Mouse (Mus musculus) G1E (cell line): ENCODE measurements around the gene Fam168b. TPM values are rescaled to one million over a fixed set of nuclear protein-coding genes. Genes with fewer than 3 reads are reported as not detected.

Experiments used
- ATAC-seq: 2 replicates; pipeline ENCODE4 v1.8.0; 2016; ENCODE audit warnings: mild to moderate bottlenecking; ENCODE audit not compliant: insufficient number of reproducible peaks, poor library complexity, low FRiP score, severe bottlenecking; ENCODE audit errors: extremely low read depth
- DNase-seq: peaks from one replicate; pipeline ENCODE4 v3.0.0; 2012; ENCODE audit warnings: low spot score
- H3K27me3 ChIP-seq: 2 replicates; pipeline ENCODE4 v1.6.1; 2012; ENCODE audit warnings: mild to moderate bottlenecking, low read length, inconsistent platforms; ENCODE audit not compliant: insufficient read depth
- H3K36me3 ChIP-seq: replicated peaks from 2 replicates; pipeline ENCODE3; 2012; ENCODE audit warnings: mild to moderate bottlenecking, inconsistent platforms
- H3K4me1 ChIP-seq: 2 replicates; pipeline ENCODE4 v1.6.1; 2012; ENCODE audit warnings: low read depth, low read length, inconsistent platforms, mixed read lengths; ENCODE audit not compliant: insufficient read depth
- H3K4me3 ChIP-seq: 2 replicates; pipeline ENCODE4 v1.5.1; 2012; ENCODE audit warnings: low read depth, mild to moderate bottlenecking, inconsistent platforms, low read length, moderate library complexity, mixed read lengths
- H3K9me3 ChIP-seq: replicated peaks from 2 replicates; pipeline ENCODE4 v1.6.1; 2012; ENCODE audit warnings: inconsistent platforms
- CTCF ChIP-seq: IDR thresholded peaks from 2 replicates; pipeline ENCODE4 v1.5.1; 2012; ENCODE audit warnings: low read depth, low read length, inconsistent platforms, mixed read lengths
- GATA1 ChIP-seq: IDR thresholded peaks from 2 replicates; pipeline ENCODE4 v1.6.1; 2012; ENCODE audit warnings: borderline replicate concordance, low read length, inconsistent platforms, mixed read lengths
- GATA2 ChIP-seq: IDR thresholded peaks from 2 replicates; pipeline ENCODE4 v1.6.1; 2012; ENCODE audit warnings: low read depth, low read length, inconsistent platforms, borderline replicate concordance
- POLR2AphosphoS5 ChIP-seq: IDR thresholded peaks from 2 replicates; pipeline ENCODE4 v1.6.1; 2012; ENCODE audit warnings: low read depth, low read length, inconsistent platforms; ENCODE audit not compliant: insufficient replicate concordance
- TAL1 ChIP-seq: conservative IDR thresholded peaks from 2 replicates; pipeline ENCODE4 v1.6.1; 2012; ENCODE audit warnings: low read depth, low read length, inconsistent platforms, mixed read lengths
- polyA plus RNA-seq: library from polyadenylated mRNA; stranded (reverse); fragments of >175 nt; gene quantifications from 2 replicates; pipeline ENCODE4 v1.2.3, GENCODE M21; 2012
- total RNA-seq, 2 experiments: library from RNA; stranded (forward) in 1 of 2; stranded (reverse) in 1 of 2; fragments of 200-1000 nt in 1 of 2; fragments of >200 nt in 1 of 2; fragmentation: Nextera tagmentation in 1 of 2; gene quantifications; 2 replicates each; pipeline ENCODE4 v1.2.3; 2014 to 2017

The Fam168b gene
- total and polyA plus RNA-seq, 3 experiments, result 75.1 to 401 (median 95.3) TPM

DNA sequence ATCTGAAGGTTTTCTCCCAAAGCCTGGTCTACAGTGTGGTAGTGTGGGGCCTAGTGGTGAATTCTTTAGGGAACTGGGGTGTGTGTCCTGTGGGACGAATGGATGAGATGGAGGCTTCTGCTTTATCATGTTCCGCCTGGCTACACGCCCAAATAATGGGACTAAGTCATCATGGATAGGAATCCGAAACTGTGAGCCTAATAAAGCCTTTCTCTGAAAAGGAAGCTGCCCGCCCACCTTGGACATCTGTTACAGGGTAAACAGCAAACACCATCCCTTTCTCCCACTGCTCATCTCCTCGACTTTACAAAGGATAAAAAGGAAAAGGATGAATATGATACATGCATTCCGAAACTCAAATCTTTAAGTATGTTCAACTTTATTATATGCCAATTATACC is 20.9 kb downstream of the Fam168b start:
- no peak for ATAC-seq
- DNase-seq, result no peak
- no peaks in the 10 kb centered on the region for H3K27me3 ChIP-seq
- no peak for TF ChIP-seq GATA2
- no peak for TF ChIP-seq GATA1
- no peak for TF ChIP-seq POLR2AphosphoS5
- no peak for TF ChIP-seq TAL1
- TF ChIP-seq CTCF, result no peak
- no peak overlapping the region for H3K4me3 ChIP-seq
- peaks cover 99% of the 10 kb centered on the region for H3K36me3 ChIP-seq
- no peaks in the 10 kb centered on the region for H3K4me1 ChIP-seq
- no peaks in the 10 kb centered on the region for H3K9me3 ChIP-seq

DNA sequence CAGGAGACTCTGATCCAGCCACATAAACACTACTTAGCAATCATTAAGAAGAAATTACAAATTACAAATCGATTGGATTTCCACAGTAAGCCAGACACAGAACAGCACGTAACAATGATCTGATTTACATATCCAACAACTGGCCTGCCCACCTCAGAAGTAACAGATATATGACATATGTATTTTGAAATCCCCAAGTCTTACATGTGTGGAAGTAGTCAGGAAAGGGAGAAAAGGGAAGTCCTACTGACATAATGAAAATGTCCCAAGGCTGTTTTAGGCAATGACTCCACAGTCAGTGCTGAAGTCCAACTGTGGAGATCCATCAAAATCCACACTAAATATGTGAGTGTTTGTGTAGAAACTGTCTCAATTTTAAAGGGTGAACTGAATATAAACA is 21.5 kb downstream of the Fam168b start:
- no peak overlapping the region for H3K4me3 ChIP-seq
- no peak for DNase-seq
- ATAC-seq, result no peak
- no peaks in the 10 kb centered on the region for H3K9me3 ChIP-seq
- H3K4me1 ChIP-seq, result no peaks in the 10 kb centered on the region
- H3K27me3 ChIP-seq, result no peaks in the 10 kb centered on the region
- H3K36me3 ChIP-seq, result peaks cover 99% of the 10 kb centered on the region
- TF ChIP-seq GATA2, result no peak
- TF ChIP-seq CTCF, result no peak
- no peak for TF ChIP-seq GATA1
- no peak for TF ChIP-seq POLR2AphosphoS5
- no peak for TF ChIP-seq TAL1

DNA sequence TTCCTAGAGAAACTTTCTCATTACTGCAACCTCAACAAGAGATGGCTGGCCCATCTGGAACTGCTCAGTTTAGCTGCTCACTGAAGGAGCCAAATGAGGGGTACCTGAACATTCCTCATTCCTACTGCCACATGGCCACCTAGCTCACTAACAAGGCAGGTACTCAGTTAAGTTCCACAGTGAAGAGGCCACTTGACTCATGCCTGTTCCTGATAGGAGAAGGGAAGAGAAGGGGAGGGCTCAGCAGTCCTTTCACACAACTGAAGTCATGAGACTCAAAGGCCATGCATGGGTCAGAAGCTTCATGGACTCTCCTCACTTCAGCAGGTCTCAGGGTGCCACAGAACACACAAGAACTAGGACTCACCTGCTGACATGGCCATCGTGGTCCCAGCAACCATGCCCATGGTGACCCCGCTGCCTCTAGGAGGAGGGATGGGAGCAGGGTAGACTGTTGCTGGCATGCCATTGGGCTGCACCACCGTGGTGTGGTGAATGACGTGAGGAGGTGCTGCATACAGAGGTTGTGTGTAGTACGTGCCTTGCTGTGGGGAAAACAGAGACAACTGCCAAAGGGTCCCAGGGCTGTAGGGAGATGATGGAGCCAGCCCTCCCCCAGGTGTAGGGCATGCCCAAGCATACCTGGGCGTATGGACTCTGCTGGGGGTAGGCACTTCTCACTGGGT is 23.5 kb downstream of the Fam168b start:
- DNase-seq, result no peak
- Histone ChIP-seq H3K9me3 (no peaks in the 10 kb centered on the region), H3K4me1 (no peaks in the 10 kb centered on the region), H3K36me3 (peaks cover 99% of the 10 kb centered on the region), H3K4me3 (no peak overlapping the region), H3K27me3 (no peaks in the 10 kb centered on the region)
- ATAC-seq, result no peak
- TF ChIP-seq POLR2AphosphoS5 (no peak; the same call in 1 of the 2 replicates), CTCF (no peak), GATA2 (no peak), TAL1 (no peak), GATA1 (no peak)

DNA sequence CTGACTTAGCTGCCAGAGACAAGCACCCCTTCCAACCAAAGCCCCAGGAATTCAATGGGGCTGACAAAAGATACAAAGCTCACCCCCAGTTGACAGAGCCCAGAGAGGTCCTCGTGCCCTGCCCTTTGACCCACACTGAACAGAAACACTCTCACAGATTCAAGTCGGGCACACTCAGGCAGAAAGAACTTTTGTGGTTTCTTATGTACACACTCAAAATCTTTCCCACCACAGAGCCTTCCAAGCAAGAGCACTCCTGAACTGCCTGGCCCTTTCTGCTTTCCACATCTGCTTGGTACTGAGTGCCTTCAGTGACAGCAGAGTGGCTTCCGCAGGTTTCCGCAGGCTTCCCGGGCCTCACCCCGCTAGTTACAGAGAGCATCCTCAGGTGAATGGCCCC is 27.0 kb downstream of the Fam168b start:
- H3K27me3 ChIP-seq, result no peaks in the 10 kb centered on the region
- ATAC-seq (no peak), DNase-seq (no peak)
- TF ChIP-seq GATA2 (no peak), CTCF (no peak), GATA1 (no peak), TAL1 (no peak), POLR2AphosphoS5 (no peak)
- H3K36me3 ChIP-seq, result peaks cover 100% of the 10 kb centered on the region
- H3K4me1 ChIP-seq, result 0 out of 2 replicates have a peak, but pooled peaks cover 4% of the 10 kb centered on the region
- H3K9me3 ChIP-seq, result no peaks in the 10 kb centered on the region
- H3K4me3 ChIP-seq, result no peak overlapping the region

DNA sequence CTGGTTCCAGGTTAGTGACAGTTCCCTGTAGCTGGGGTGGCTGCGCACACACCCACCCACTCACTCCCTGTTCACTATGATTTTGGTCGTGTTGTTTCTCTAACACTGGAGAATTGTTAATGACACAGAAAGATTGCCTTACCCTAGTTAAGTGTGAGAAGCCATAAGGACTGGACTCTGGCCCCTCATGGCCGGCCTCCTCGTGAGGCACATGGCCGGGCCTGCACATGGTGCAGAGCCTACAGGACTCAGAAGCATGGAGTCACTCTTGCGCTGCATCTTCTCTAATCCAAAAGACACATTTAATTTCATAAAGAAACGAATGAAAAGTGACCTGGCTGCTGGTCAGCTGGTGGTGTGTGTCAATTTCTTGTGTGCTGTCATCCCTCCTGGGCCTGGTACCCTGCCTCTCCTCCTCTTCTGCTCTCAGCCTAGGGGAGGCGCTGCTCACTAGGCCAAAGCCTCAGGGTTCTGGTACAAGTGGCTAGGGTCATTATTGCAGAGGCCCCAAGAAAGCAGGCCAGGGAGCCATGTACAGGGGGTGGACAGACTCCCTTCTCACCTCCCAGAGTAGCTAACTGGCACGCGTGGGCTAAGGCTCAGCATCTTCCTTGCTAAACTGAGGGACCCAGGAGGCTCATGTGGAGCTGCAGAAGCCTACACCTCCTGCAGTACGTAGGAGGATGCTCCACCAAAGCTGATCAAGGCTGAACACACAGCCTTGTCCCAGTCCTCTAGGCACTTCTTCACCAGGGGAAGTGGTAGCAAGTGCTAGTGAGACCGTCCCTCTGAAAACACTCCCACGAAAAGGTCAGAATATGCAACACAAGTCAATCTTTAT is 30.2 kb downstream of the Fam168b start:
- DNase-seq (no peak), ATAC-seq (no peak)
- TF ChIP-seq POLR2AphosphoS5, result no peak
- TF ChIP-seq GATA1, result no peak
- TF ChIP-seq GATA2, result no peak
- no peak for TF ChIP-seq TAL1
- no peak for TF ChIP-seq CTCF
- H3K4me3 ChIP-seq, result no peak overlapping the region
- H3K27me3 ChIP-seq, result no peaks in the 10 kb centered on the region
- H3K36me3 ChIP-seq, result peaks cover 99% of the 10 kb centered on the region
- no peaks in the 10 kb centered on the region for H3K9me3 ChIP-seq
- H3K4me1 ChIP-seq, result 0 out of 2 replicates have a peak, but pooled peaks cover 8% of the 10 kb centered on the region

DNA sequence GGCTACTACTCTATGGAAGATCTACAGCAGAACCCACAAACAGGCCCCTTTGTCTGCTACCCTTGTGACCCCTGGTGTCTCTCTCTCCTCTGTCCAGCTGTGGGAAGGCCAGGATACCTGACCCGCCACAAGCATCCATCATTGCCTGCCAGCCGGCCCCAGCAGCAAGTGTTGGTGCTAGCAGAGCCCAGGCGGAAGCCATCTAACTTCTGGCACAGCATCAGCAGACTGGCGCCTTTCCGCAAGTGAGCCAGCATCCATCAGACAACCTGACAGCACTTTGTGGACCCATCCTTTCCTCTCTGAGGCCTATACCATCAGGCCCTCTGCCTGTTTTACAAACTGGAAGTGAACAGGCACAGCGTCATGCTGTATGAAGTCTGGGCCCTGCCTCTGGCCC is 31.3 kb downstream of the Fam168b start:
- Histone ChIP-seq H3K4me3 (no peak overlapping the region), H3K36me3 (peaks cover 99% of the 10 kb centered on the region), H3K4me1 (0 out of 2 replicates have a peak, but pooled peaks cover 8% of the 10 kb centered on the region), H3K27me3 (no peaks in the 10 kb centered on the region), H3K9me3 (no peaks in the 10 kb centered on the region)
- ATAC-seq (no peak), DNase-seq (no peak)
- TF ChIP-seq CTCF, result no peak
- no peak for TF ChIP-seq TAL1
- no peak for TF ChIP-seq GATA2
- TF ChIP-seq GATA1, result no peak
- no peak for TF ChIP-seq POLR2AphosphoS5
